In genomic region chr4:89359506-89359905, GRCm38 (mm10) we compare ENCODE assay signal across 21 mouse cellular contexts. TPM values are rescaled to one million over a fixed set of nuclear protein-coding genes. Genes with fewer than 3 reads are reported as not detected.
DNase-seq lines count a peak whose midpoint lies in the region; ATAC-seq and TF ChIP-seq lines count a peak whose summit lies in the region.
"Had no signal": no experiment of that assay in that cellular context is flagged by ENCODE, and none has a peak within 500 bp of the region (broad histone marks: within the 10 kb centered on the region; RNA-seq: fewer than 3 reads in every experiment).

No protein-coding gene starts in this region.

- no peak for DNase-seq in lung, embryonic 14.5 days
- no peak for DNase-seq in lung, adult 2 months
- DNase-seq in 3T3-L1 (ENCODE audit: low read depth, low spot score): peak; percentile 52
- peak; percentile 6 for DNase-seq in CD4-positive helper T cell, adult 2 months (ENCODE audit: low read depth, low spot score)
- no peak for DNase-seq in thymus, postnatal 0 days (ENCODE audit: low spot score)
- DNase-seq in kidney, postnatal 14 days: no peak
- no peak for DNase-seq in cerebellum, adult 2 months
- DNase-seq: adrenal gland, postnatal 25 days; cerebellum, adult 8-10 months; gastrocnemius, postnatal 10 days; heart, adult 18-20 months; heart, postnatal 10 days; heart, postnatal 4 days had no signal

- H3K9ac ChIP-seq in lung, embryonic 14.5 days: no peak overlapping the region
- H3K9ac ChIP-seq in stomach, embryonic 14.5 days (replicated peaks; ENCODE audit: low read depth, low read length): no peak overlapping the region
- H3K9ac ChIP-seq: embryonic facial prominence, embryonic 12.5 days; forebrain, embryonic 12.5 days; hindbrain, embryonic 12.5 days had no signal

- H3K9me3 ChIP-seq in lung, embryonic 14.5 days (ENCODE audit: low read depth, low read length): no peaks in the 10 kb centered on the region
- no peaks in the 10 kb centered on the region for H3K9me3 ChIP-seq in stomach, embryonic 14.5 days (ENCODE audit: control insufficient read depth, low read depth, low read length)
- H3K9me3 ChIP-seq: embryonic facial prominence, embryonic 12.5 days; forebrain, embryonic 12.5 days; heart, embryonic 10.5 days; hindbrain, embryonic 12.5 days had no signal

- TF ChIP-seq POLR2A in lung, adult 2 months (IDR thresholded peaks at IDR 0.05; ENCODE audit: borderline replicate concordance, extremely low read depth, low read depth, low read length): no peak
- TF ChIP-seq POLR2A in cerebellum, adult 2 months (IDR thresholded peaks at IDR 0.05; ENCODE audit: borderline replicate concordance, insufficient read depth, low read length): no peak

- no peak overlapping the region for H3K4me3 ChIP-seq in lung, embryonic 14.5 days (ENCODE audit: low read depth, low read length)
- no peak overlapping the region for H3K4me3 ChIP-seq in lung, adult 2 months (replicated peaks; ENCODE audit: extremely low read depth, low read depth, low read length)
- H3K4me3 ChIP-seq in stomach, embryonic 14.5 days (ENCODE audit: low read depth, low read length): no peak overlapping the region
- H3K4me3 ChIP-seq in cerebellum, adult 2 months (replicated peaks; ENCODE audit: insufficient read depth, low read depth, low read length): no peak overlapping the region
- H3K4me3 ChIP-seq: embryonic facial prominence, embryonic 12.5 days; forebrain, embryonic 12.5 days; heart, embryonic 10.5 days; hindbrain, embryonic 12.5 days had no signal

- TF ChIP-seq CTCF in lung, embryonic 14.5 days (IDR thresholded peaks at IDR 0.05; ENCODE audit: low read depth): no peak
- no peak for TF ChIP-seq CTCF in lung, adult 2 months (IDR thresholded peaks at IDR 0.05; ENCODE audit: insufficient read depth, low read length)
- no peak for TF ChIP-seq CTCF in cerebellum, adult 2 months (IDR thresholded peaks at IDR 0.05; ENCODE audit: borderline replicate concordance, insufficient read depth, low read depth, low read length)

- no peaks in the 10 kb centered on the region for H3K27me3 ChIP-seq in lung, embryonic 14.5 days (ENCODE audit: insufficient read depth, low read length)
- H3K27me3 ChIP-seq in stomach, embryonic 14.5 days (ENCODE audit: control insufficient read depth, insufficient read depth, low read length): no peaks in the 10 kb centered on the region
- H3K27me3 ChIP-seq in cerebellum, adult 2 months (ENCODE audit: control insufficient read depth, insufficient read depth, low read length): no peaks in the 10 kb centered on the region
- H3K27me3 ChIP-seq: embryonic facial prominence, embryonic 12.5 days; forebrain, embryonic 12.5 days; hindbrain, embryonic 12.5 days had no signal

- 81% methylated on average over 6 of the region's 6 CpGs for WGBS in lung, embryonic 14.5 days
- WGBS in lung, adult 2 months: 78% methylated on average over 6 of the region's 6 CpGs
- WGBS in stomach, embryonic 14.5 days: 87% methylated on average over 6 of the region's 6 CpGs
- WGBS in cerebellum, adult 2 months: 93% methylated on average over 6 of the region's 6 CpGs

- no peaks in the 10 kb centered on the region for H3K36me3 ChIP-seq in lung, embryonic 14.5 days (ENCODE audit: insufficient read depth)
- H3K36me3 ChIP-seq in stomach, embryonic 14.5 days (ENCODE audit: control insufficient read depth, insufficient read depth, low read length): no peaks in the 10 kb centered on the region
- H3K36me3 ChIP-seq: embryonic facial prominence, embryonic 12.5 days; forebrain, embryonic 12.5 days; heart, embryonic 10.5 days; hindbrain, embryonic 12.5 days had no signal

- H3K27ac ChIP-seq in lung, embryonic 14.5 days (ENCODE audit: low read depth): peak overlapping the region; percentile 55; the same call in 1 of the 2 replicates
- peak overlapping the region; percentile 75 for H3K27ac ChIP-seq in stomach, embryonic 14.5 days (ENCODE audit: low read length)
- no peak overlapping the region for H3K27ac ChIP-seq in cerebellum, adult 2 months (ENCODE audit: insufficient read depth, low read length)
- H3K27ac ChIP-seq: embryonic facial prominence, embryonic 12.5 days; forebrain, embryonic 12.5 days; heart, embryonic 10.5 days; hindbrain, embryonic 12.5 days had no signal

- H3K4me1 ChIP-seq in lung, embryonic 14.5 days (ENCODE audit: insufficient read depth): no peaks in the 10 kb centered on the region
- H3K4me1 ChIP-seq in lung, adult 2 months (ENCODE audit: control insufficient read depth, insufficient read depth, low read length): no peaks in the 10 kb centered on the region
- 0 out of 2 replicates have a peak, but pooled peaks cover 4% of the 10 kb centered on the region for H3K4me1 ChIP-seq in stomach, embryonic 14.5 days (ENCODE audit: control insufficient read depth, insufficient read depth, low read length)
- H3K4me1 ChIP-seq in cerebellum, adult 2 months (ENCODE audit: control insufficient read depth, insufficient read depth, low read length): no peaks in the 10 kb centered on the region
- H3K4me1 ChIP-seq: embryonic facial prominence, embryonic 12.5 days; forebrain, embryonic 12.5 days; heart, embryonic 10.5 days; hindbrain, embryonic 12.5 days had no signal

- no peak for ATAC-seq in lung, embryonic 14.5 days (ENCODE audit: insufficient read depth)
- no peak for ATAC-seq in stomach, embryonic 14.5 days (ENCODE audit: insufficient number of reproducible peaks, insufficient read depth, low FRiP score, low read depth)
- ATAC-seq: forebrain, embryonic 16.5 days; hindbrain, embryonic 16.5 days had no signal

- H3K4me2 ChIP-seq in lung, embryonic 14.5 days: no peak overlapping the region
- H3K4me2 ChIP-seq in stomach, embryonic 14.5 days (replicated peaks; ENCODE audit: low read depth, low read length): no peak overlapping the region
- H3K4me2 ChIP-seq: embryonic facial prominence, embryonic 12.5 days; forebrain, embryonic 12.5 days; hindbrain, embryonic 12.5 days had no signal

RNA-seq across cellular contexts. Expression of gene Cdkn2b, which starts 48.7 kb away (rescaled TPM):
- 1.5 TPM in 2 replicates for polyA plus RNA-seq in lung, embryonic 14.5 days (2014; fragmentation: Nextera tagmentation; extraction: Ambion mirVana)
- 67.3 and 73.6 TPM in 2 replicates for polyA plus RNA-seq in lung, adult 2 months (2012; rRNA removed)
- 4.8 and 4.9 TPM in 2 replicates for polyA plus RNA-seq in stomach, embryonic 14.5 days (2014; fragmentation: Nextera tagmentation; extraction: Ambion mirVana)
- polyA plus RNA-seq in thymus, postnatal 0 days (2015; fragmentation: Nextera tagmentation; extraction: Ambion mirVana): 3.5 and 4.2 TPM in 2 replicates
- 1.3 and 1.4 TPM in 2 replicates for polyA plus RNA-seq in cerebellum, adult 2 months (2012; rRNA removed)
- polyA plus RNA-seq: C2C12 had no signal

Comparison
In these comparisons a context has a peak if more than half of its experiments do, and no peak if none do; other contexts are left out.
1. RNA of gene Cdkn2b, which starts 48.7 kb away (polyA plus RNA-seq): 67.3 to 73.6 TPM in lung, adult 2 months; 4.8 to 4.9 TPM in stomach, embryonic 14.5 days, 3.5 to 4.2 TPM in thymus, postnatal 0 days, 1.5 TPM in lung, embryonic 14.5 days and 1.3 to 1.4 TPM in cerebellum, adult 2 months; every median in the first group is over 10 times any median in the second.
2. DNase-seq: peak in 3T3-L1 (single experiment) and CD4-positive helper T cell, adult 2 months (single experiment); none in lung, embryonic 14.5 days (single experiment), lung, adult 2 months (single experiment), thymus, postnatal 0 days (single experiment), kidney, postnatal 14 days (single experiment) and cerebellum, adult 2 months (0 of 2).